Mouse (Mus musculus) NIH3T3 (cell line): ENCODE data around the gene Itgb6.

Experiments used
- DNase-seq: peaks from one replicate; pipeline ENCODE4 v3.0.0-alpha.2; 2012; ENCODE audit warnings: low read depth

The Itgb6 gene

DNA sequence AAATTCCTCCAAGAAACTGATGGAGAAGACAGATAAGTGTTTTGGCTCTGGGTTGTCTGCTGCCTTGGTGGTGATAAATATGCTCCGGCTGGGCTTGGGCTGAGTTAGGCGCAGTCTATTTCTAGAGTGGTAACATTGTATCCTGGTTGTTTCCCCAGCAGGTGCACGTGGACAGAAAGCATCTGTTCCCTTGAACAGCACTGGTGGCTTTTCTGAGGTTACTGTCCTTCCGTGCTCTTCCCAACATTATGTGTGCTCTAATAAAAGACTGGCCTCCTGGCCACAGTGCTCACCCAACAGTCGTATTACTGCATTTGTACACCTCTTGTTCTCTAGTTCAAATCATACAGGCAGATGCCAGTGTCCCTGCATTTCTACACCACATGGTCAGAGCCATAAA, 9.6 kb downstream of the Itgb6 start:
- no peak for DNase-seq

DNA sequence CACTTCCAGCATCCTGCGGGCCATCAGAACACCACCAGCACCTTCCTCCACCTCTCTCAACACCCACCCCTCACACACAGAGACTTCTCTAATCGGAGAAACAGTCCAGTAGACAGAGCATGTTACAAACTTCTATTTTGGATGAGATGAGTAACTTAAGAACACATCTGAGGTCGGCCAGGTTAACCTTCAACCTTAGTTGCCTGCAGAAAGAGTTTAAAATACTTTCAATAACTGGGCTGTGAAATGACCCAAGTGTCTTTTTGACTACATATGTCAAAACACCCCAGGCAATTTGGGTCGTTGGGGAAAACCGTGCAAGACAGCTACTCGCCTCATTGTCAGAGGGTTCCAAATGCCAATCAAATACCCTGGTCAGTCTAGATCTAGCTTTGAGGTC, 10.0 kb downstream of the Itgb6 start:
- no peak for DNase-seq

DNA sequence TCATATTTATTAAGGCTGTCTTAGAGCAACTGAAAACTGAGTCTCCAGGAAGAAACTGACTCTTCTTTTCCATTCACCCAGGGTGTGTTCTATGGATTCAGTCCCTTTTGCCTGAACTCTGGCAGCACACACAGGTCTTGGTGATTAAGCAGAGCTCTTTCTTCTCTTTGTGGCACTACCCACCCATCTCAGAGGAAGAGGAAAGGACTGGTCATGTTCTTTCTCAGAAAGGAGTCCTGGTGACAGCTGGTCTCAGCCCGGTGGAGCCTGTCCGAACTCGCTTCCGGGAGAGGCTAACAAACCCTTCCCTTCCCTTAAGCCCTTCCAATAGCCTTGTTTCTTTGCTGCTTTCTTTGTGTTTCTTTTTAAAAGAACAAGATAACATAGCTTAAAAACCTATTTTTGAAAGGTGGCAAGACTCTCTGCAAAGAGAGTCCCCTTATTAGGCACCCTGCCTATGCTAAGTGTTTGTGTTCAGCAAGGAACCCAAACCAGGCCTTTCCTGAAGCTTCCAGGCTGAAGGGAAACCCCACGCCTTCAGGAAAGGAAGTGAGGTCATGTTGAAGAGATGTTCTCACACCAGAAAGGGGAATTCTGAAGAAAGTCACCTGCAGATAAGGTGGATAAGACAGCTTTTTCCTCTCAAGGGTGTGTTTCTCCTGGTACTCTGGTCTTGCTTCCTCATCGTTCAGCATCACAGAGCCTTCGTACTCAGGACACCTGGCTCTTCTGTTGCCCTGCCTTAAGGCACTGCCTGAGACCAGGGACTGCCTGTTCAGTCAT, 11.2 kb downstream of the Itgb6 start:
- DNase-seq = no peak

DNA sequence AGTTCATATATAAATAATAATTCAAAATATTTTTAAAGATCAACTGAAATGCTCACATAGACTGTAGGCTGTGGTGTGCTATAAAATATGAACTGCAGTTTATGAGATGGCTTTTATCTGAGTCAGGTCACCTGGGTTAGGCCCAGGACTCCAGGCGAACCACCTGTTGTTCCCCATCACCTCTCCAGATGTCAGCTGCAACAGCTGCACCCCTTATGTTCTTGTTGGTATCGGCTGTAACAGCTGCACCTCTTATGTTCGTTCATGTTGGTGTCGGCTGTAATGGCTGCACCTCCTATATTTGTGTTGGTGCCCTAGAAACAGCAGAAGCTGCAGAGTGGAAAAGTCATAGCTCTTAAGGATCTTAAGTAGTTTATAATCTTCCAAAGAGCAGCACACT, 12.1 kb downstream of the Itgb6 start:
- no peak for DNase-seq

DNA sequence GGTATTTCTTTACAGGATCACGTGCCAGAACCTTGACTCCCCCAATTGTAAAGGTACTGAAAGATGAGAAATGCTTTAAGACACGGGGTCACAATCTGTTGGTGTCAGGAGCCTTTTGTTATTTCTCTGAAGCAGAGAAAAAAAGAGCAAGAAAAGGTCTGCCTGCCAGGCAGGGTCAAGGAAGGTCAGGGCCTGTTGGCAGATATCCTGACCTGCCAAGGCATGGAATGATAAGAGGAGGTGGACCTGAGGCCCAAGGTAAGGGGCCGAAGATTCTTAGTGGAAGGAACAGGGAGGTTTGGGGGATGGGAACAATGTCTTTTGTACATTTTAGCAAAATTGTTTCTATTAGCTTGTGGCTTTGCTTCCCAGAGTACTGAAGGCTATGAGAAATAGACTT, 13.8 kb downstream of the Itgb6 start:
- DNase-seq = no peak

DNA sequence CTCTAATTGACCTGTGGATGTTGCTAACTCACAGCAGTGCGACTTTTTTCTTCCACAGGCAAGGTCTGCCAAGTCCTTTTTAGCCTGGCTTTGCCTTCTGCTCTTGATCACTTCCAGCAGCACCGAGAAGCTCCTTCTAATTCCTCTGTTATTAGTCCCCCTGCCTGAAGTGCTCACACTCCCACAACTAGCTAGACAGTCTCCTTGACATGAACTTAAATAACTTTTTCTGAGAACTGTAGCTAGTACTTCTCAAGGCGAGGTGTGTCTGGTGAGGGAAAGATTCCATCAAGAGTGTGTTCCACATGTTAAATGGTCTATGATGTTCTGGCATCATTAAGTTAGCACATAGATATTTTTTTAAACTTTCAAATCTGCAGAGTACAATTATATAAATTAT, 15.6 kb downstream of the Itgb6 start:
- no peak for DNase-seq

DNA sequence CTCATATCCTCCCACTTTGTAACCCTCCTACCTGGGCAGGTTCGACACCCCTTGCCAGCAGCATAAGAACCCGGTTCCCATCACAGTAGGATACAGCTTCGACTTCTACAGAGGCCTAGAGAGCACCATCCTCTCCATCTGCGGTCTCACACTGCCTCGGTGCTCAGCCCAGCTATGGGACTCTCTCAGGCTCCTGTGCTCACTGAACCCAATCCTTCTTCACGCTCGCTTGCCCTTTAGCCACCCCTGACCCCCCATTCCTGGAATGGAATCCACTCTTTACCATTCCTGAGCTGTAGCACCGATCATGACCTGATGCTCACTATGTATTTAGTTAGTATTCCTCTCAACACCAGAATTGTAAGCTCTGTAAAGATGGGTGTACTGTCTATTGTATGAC, 17.0 kb downstream of the Itgb6 start:
- DNase-seq = no peak

DNA sequence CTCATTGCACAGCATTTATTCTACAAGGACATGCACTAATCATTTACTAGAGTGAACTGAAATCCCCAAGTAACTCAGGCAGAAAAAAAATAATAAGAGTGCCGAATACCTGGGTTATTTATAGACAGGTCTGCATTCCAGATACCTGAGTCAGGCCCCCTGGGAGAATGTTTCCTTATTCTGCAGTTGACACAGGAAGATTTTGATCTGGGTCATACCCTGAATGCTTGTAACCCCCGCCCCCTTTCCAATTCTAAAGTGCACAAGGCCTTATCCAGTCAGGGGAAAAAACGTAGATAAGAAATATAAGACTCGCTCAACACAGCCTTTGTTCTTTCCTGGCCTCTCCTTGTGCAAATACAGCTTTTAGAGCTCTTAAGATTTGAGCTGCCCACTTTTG, 19.1 kb downstream of the Itgb6 start:
- DNase-seq = peak; percentile 61

DNA sequence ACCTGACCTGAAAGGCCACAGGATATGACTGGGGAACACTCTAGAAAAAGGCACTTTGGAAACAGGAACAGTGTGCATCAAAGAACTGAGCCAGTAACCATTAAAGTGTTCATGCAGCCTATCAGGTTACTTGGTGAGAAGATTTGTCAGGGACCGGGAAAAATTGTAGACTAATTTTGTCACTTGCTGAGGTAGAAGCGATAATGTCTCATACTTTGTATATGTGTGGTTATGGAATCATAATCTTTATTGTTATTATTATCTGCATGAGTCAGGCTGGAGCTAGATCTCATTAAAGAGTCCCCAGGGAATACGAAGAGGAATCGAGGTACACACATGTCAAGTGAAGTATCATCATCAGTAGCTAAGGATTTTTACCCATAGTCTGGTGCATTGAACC, 21.5 kb downstream of the Itgb6 start:
- DNase-seq = no peak

DNA sequence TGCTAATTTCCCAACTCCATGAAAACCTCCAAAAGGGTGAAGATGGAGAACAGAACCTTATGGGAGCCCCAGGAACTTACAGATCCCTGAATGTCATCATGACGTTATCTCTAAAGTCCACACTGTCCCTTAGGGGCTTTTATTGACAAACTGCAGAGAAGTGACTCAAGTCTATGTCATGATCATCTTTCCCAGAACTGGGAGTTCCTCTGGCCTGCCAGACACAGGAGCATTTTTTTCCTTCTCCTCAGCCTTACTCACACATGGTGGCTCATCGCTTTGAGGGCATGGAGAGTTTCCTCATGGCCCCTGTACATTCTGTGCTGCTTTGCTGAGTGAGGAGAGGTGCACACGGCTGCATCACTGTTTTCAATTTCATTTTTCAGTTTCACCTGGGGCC, 22.4 kb downstream of the Itgb6 start:
- peak; percentile 67 for DNase-seq

DNA sequence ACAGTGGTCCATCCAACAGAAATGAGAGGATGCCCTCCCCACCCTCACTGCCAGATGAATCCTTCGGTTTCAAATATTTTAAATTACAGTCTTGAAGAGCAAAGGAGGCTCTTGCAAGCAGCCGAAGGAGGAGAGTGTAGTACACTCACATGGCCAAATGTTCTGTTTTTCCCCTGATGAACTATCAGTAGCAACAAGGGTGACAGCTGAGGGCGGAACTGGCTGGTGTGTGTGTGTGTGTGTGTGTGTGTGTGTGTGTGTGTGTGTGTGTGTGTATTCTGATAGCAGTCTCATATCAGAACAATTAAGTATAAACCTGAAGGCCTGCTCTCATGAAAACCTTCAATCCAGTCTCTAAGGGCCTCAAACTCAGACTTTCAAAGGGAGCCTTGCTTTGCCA, 22.9 kb downstream of the Itgb6 start:
- no peak for DNase-seq

DNA sequence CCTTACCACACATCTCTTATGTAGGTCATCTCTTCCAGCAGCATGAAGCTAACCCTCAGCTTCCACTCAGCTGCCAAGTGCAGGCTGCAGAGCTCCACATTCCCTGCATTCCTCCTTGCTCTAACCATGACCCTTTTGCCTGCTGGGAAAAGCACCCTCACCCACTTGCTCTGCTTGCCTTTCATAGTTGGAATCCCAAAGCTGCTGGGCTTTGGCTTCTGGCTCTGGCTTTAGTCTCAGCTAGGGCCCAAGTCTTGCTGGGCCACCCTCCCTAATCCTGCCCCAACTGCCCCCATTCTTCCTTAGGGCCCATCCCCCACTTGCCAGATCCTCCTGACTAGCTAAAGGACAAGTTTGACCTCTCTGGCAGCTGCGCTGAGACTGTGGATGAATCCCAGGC, 24.3 kb downstream of the Itgb6 start:
- peak; percentile 64 for DNase-seq

DNA sequence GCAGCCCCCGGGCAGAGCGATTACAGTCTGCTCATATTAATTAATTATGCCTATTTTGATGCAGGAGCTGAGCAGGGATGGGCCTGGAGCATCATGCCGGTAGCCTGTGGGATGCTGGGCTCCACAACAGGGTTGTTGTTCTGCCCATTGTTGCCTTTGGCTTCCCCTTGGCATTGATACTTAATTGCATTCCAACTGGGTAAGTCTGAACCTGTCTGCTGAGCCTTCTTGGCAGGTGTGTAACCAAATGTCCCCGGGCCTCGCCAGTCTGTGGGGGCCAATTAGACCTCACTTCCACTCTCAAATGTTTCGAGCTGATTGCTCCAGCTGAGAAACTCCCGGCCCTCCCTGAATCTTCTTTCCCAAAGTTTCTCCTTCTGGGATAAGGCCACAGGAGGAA, 24.9 kb downstream of the Itgb6 start:
- DNase-seq = no peak

DNA sequence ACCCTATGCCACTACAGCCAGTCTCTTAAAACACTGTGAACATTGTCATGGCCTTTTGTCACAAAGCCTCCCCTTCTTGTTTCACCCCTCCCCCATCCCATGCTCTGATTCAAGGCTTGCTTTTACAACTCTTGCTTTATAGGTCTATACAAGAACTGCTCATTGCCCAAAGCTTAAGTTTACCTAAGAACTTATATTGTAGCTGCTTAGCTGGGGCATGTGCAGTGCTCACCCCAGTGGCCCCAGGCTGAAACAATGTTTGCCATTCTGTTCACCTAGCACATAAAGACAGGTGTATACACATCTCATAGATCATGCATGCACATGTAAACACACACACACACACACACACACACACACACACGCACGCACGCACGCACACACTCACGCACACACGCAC, 25.9 kb downstream of the Itgb6 start:
- DNase-seq = no peak

DNA sequence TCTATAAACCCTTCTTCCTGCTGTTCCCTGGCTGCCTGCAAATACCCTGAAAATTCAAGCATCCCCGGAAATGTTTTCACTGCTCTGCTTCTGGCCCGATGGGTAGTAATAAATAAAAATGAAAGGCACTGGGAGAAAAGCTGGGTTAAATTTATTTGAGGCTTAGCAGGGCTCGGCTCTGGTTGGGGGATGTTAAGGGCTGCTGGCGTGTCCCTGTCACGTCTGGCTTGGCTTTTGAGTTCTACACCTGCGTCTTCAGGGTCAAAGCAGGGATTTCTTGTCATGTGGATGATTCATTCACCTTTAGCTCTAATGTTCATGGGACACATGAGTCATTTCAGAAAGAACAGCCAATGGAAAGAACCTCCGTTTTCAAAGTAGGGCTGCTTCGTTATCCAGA, 26.7 kb downstream of the Itgb6 start:
- no peak for DNase-seq

DNA sequence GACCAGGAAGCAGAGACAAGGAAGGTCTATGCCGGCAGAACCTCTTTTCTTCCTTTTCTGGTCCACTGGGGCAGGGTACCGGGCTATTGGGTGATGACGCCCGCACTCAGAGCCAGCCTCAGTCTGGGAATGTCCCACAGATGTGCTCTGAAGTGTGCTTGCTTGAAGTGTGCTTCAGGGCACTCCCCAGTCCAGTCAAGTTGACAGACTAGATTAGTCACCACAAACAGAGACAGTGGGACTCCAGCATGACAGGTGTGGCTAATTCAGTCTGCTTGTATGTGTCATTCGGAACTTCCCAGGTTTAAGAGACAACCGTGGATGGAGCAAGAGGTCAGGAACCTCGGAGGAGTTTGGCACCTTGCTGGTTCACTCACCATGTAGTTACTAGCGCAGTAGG, 27.9 kb downstream of the Itgb6 start:
- no peak for DNase-seq

DNA sequence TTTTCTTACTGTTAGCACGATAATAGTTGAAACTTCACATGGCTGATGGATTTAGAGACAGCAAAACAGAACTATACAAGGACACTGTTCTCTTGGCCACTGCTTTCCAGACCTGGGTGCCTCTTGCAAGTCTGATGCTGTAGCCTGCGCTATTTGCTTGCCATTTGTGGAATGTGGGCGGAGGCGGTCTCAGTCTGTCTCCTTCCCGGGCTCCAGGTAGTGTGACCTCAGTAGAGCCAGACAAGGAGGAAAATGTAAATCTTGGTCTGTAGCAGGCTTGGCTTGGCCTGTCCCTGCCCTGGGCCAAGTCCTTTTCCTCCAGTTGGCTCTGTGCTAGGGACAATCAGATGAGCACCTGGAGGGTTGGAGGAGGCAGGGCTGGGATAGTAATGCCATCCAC, 30.2 kb downstream of the Itgb6 start:
- no peak for DNase-seq

DNA sequence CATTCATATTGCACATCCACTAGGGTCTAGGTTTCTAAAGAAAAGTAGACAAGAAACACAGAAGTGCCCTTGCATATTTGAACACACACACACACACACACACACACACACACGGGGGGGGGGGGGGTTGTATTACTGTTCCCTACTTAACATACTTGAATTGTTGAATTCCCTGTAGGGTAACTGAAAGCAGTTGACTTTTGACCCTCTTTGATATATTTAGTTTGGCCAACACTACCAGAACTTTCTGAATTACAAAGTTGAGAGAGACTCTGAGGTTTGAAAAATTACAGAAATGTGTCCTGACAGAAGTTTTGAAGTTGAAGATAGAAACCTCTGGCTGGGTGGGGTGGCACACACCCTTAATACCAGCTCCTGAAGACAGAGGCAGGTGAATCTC, 32.2 kb downstream of the Itgb6 start:
- no peak for DNase-seq

DNA sequence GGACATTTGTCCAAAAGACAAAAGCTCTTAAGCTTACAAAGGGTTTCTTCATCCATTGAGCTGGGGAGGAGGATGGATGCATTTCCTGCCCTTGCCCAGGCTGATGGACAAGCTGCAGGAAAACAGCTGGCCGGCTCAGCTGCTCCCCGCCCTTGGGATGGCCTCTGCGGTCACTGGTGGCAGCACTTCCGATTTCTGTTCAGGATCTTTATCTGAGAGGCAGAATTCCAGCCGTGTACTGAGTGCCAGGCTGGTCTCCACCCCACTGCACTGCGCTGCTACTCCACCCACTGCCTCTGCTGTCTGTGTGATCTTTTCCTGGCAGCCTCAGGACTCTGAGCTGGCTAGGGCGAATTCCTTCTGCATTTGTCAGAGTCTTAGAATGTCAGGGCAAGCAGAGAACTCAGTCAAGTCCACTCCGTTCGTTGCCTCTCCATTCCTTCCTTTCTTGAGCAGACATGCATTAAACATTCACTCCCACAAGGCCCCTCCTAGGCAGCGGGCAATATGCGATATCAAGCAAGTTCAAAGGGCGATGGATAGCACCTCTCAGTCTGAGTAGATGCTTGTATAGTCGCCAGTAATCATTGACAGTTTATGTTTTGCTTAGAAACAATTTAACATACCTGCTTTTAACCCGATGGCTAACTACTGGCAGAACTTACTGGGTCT, 33.4 kb downstream of the Itgb6 start:
- peak; percentile 92 for DNase-seq

DNA sequence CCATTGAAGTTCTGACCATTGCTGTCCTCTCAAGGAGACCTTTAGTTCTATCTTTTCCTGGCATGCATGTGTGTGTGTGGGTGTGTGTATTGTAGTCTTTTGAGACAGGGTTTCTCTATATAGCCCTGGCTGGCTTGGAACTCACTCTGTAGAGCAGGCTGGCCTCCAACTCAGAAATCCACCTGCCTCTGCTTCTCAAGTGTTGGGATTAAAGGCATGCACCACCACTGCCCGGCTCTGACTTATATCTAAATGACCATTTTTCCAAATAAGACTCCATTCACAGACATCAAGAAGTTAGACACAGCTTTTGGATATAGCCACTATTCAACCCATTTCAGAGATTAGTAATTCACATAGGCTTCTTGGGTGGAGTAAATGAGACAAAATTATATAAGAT, 34.3 kb downstream of the Itgb6 start:
- no peak for DNase-seq

DNA sequence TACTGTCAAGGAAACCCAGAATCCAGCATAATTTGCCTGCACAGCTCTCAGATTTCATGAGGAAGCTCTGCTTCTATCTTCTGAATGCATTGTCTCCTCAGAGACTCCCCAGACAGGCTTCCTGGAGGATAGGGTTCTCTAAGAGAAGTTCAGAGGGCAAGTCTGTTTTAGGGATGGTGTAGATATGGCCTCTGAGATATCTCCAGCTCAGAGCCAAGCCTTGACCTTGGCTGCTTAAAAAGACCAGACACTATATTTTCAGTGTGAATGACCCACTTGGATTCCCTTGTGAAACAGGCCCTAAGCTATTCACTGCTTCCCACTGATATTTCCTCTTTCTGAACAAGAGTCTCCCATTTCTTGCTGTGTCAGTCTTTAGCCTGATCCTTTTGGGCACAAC, 36.5 kb downstream of the Itgb6 start:
- no peak for DNase-seq

DNA sequence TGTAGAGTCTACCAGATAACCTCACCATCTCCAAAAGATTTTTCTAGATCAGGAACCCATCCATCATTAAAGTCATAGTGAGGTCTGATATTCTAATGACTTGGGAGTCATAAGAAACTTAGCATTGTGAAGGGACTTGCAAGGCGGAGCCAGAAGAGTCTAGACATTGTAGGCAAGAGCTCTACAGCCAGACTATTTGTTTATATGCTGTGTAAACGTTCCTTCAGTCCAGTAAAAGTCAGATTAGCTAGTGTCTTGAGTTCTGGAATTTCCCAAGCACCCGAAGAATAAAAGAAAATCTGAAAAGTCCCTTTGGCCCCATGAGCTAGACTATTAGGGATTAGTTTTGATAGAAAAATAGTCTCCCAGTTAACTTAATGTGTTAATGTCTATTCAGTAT, 38.3 kb downstream of the Itgb6 start:
- no peak for DNase-seq

DNA sequence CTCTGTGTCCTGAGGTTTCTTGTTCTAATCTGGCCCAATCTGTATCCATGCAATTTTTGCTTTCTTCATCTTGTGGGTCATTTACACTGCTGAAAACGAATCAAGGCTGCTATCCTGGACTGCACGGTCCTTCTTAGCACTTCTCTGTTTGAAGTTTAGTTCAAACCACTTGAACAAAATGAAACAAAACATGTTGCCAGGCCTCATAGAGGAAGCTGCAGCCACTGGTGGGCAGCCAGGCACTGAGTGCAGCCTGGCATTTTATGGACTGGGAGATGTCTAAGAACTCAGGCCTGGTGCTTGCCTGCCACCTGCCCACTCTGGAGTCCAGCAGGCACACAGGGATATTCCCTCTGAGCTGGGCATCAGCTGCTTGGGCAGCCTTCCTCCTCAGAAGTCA, 39.9 kb downstream of the Itgb6 start:
- no peak for DNase-seq

DNA sequence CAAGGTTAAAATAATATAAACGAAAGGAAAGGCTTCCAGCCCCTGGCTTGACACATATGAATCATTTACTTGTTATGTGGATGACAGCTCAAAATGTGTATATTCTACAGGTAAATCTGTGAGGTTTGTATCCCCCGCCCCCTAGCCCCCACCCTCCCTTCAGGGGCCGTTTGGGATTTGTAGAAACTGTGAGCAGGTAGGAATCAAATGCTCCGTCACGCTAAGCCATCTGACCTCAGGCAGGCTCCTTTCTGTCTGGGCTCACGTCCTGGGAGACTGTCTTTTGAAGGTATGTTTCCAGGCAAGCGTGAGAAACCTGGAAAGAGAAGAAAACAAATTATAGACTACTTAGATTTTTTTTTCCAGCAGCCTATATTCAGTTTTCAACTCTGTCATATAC, 48.0 kb downstream of the Itgb6 start:
- DNase-seq = no peak
